ENCODE assay signal across 9 mouse cellular contexts in genomic region chr4:41118706-41119292, GRCm38 (mm10). TPM values are rescaled to one million over a fixed set of nuclear protein-coding genes. Genes with fewer than 3 reads are reported as not detected.
DNase-seq lines count a peak whose midpoint lies in the region; ATAC-seq and TF ChIP-seq lines count a peak whose summit lies in the region.
"Had no signal": no experiment of that assay in that cellular context is flagged by ENCODE, and none has a peak within 500 bp of the region (broad histone marks: within the 10 kb centered on the region; RNA-seq: fewer than 3 reads in every experiment).

No protein-coding gene starts in this region.

- H3K4me1 ChIP-seq in neural tube, embryonic 15.5 days: peaks cover 11% of the 10 kb centered on the region
- H3K4me1 ChIP-seq in hindbrain, postnatal 0 days (ENCODE audit: insufficient read depth, low read length): no peaks in the 10 kb centered on the region
- H3K4me1 ChIP-seq in limb, embryonic 12.5 days (replicated peaks): peaks cover 10% of the 10 kb centered on the region
- H3K4me1 ChIP-seq in midbrain, embryonic 16.5 days (ENCODE audit: control insufficient read depth, insufficient read depth, low read length): peaks cover 9% of the 10 kb centered on the region

- 80% methylated on average over 11 of the region's 11 CpGs for WGBS in neural tube, embryonic 15.5 days
- 76% methylated on average over 11 of the region's 11 CpGs for WGBS in hindbrain, postnatal 0 days
- 72% methylated on average over 11 of the region's 11 CpGs for WGBS in limb, embryonic 12.5 days
- WGBS in midbrain, embryonic 16.5 days: 77% methylated on average over 11 of the region's 11 CpGs

- TF ChIP-seq CTCF in hindbrain, postnatal 0 days (IDR thresholded peaks at IDR 0.05; ENCODE audit: low read depth): peak; percentile 83

- H3K4me2 ChIP-seq in neural tube, embryonic 15.5 days: no peak overlapping the region
- no peak overlapping the region for H3K4me2 ChIP-seq in hindbrain, postnatal 0 days (ENCODE audit: low read depth, low read length)
- H3K4me2 ChIP-seq in limb, embryonic 12.5 days: no peak overlapping the region
- H3K4me2 ChIP-seq in midbrain, embryonic 16.5 days (ENCODE audit: low read length): no peak overlapping the region

- H3K27ac ChIP-seq in neural tube, embryonic 15.5 days (replicated peaks): no peak overlapping the region
- no peak overlapping the region for H3K27ac ChIP-seq in hindbrain, postnatal 0 days
- H3K27ac ChIP-seq in limb, embryonic 12.5 days: no peak overlapping the region
- no peak overlapping the region for H3K27ac ChIP-seq in midbrain, embryonic 16.5 days (ENCODE audit: low read length)

- peak; percentile 63 for DNase-seq in neural tube, embryonic 10.5 days (ENCODE audit: extremely low spot score, low spot score)
- DNase-seq in adrenal gland, adult 18-20 months (ENCODE audit: low spot score in 2 of 2): peak; percentile 56 to 74
- peak; percentile 65 for DNase-seq in hindbrain, postnatal 0 days (ENCODE audit: low spot score)
- peak; percentile 77 for DNase-seq in thymus, postnatal 14 days

- no peak overlapping the region for H3K4me3 ChIP-seq in neural tube, embryonic 15.5 days (replicated peaks)
- H3K4me3 ChIP-seq in hindbrain, postnatal 0 days (ENCODE audit: low read length): no peak overlapping the region
- no peak overlapping the region for H3K4me3 ChIP-seq in limb, embryonic 12.5 days (replicated peaks)
- no peak overlapping the region for H3K4me3 ChIP-seq in midbrain, embryonic 16.5 days (ENCODE audit: low read depth, low read length)
- H3K4me3 ChIP-seq: erythroblast, embryonic 14.5 days had no signal

- no peak for ATAC-seq in neural tube, embryonic 15.5 days (ENCODE audit: low FRiP score)
- ATAC-seq in erythroblast, adult 5-6 weeks (replicated peaks; ENCODE audit: low FRiP score, poor library complexity, severe bottlenecking): peak; percentile 62
- ATAC-seq in hindbrain, postnatal 0 days: no peak
- peak; percentile 40; the same call in 1 of the 2 replicates for ATAC-seq in limb, embryonic 12.5 days (ENCODE audit: insufficient number of reproducible peaks, insufficient read depth, low FRiP score, low TSS enrichment, low read depth)
- 0 out of 2 replicates have a peak, but pooled peaks have one; percentile 13 for ATAC-seq in midbrain, embryonic 16.5 days

- H3K9ac ChIP-seq in neural tube, embryonic 15.5 days (replicated peaks): no peak overlapping the region
- no peak overlapping the region for H3K9ac ChIP-seq in hindbrain, postnatal 0 days (replicated peaks; ENCODE audit: low read length)
- H3K9ac ChIP-seq in limb, embryonic 12.5 days (replicated peaks): no peak overlapping the region
- no peak overlapping the region for H3K9ac ChIP-seq in midbrain, embryonic 16.5 days (ENCODE audit: low read depth, low read length)

- H3K9me3 ChIP-seq in neural tube, embryonic 15.5 days (replicated peaks): no peaks in the 10 kb centered on the region
- H3K9me3 ChIP-seq in hindbrain, postnatal 0 days (ENCODE audit: low read length): no peaks in the 10 kb centered on the region
- H3K9me3 ChIP-seq in limb, embryonic 12.5 days: no peaks in the 10 kb centered on the region
- no peaks in the 10 kb centered on the region for H3K9me3 ChIP-seq in midbrain, embryonic 16.5 days (replicated peaks; ENCODE audit: control insufficient read depth, low read length, poor library complexity, severe bottlenecking)

- peaks cover 86% of the 10 kb centered on the region for H3K36me3 ChIP-seq in neural tube, embryonic 15.5 days
- peaks cover 61% of the 10 kb centered on the region for H3K36me3 ChIP-seq in hindbrain, postnatal 0 days (ENCODE audit: insufficient read depth, low read length)
- peaks cover 89% of the 10 kb centered on the region for H3K36me3 ChIP-seq in limb, embryonic 12.5 days
- H3K36me3 ChIP-seq in midbrain, embryonic 16.5 days (ENCODE audit: control insufficient read depth, insufficient read depth, low read length): peaks cover 72% of the 10 kb centered on the region

- no peaks in the 10 kb centered on the region for H3K27me3 ChIP-seq in neural tube, embryonic 15.5 days (replicated peaks)
- no peaks in the 10 kb centered on the region for H3K27me3 ChIP-seq in hindbrain, postnatal 0 days (ENCODE audit: insufficient read depth, low read length)
- H3K27me3 ChIP-seq in limb, embryonic 12.5 days: no peaks in the 10 kb centered on the region
- no peaks in the 10 kb centered on the region for H3K27me3 ChIP-seq in midbrain, embryonic 16.5 days (ENCODE audit: control insufficient read depth, insufficient read depth, low read depth, low read length)

RNA-seq across cellular contexts. Expression of gene Nol6, which starts 5.5 kb away (rescaled TPM):
- polyA plus RNA-seq in neural tube, embryonic 15.5 days (2015; fragmentation: Nextera tagmentation; extraction: Ambion mirVana): 35.7 and 39.3 TPM in 2 replicates
- 10 to 100 TPM; 50.0 to 59.8 TPM for total RNA-seq in adrenal gland, adult 18-20 months (2021)
- total RNA-seq in erythroblast, adult 5-6 weeks (2015; ENCODE audit: low replicate concordance): 1.9 and 2.9 TPM in 2 replicates
- total RNA-seq in erythroblast, adult 5-6 weeks (2017; ENCODE audit: low replicate concordance): 4.8 and 10.7 TPM in 2 replicates
- 67.2 and 70.2 TPM in 2 replicates for total RNA-seq in hindbrain, postnatal 0 days (2014; rRNA removed)
- 28.4 and 32.4 TPM in 2 replicates for polyA plus RNA-seq in hindbrain, postnatal 0 days (2015; fragmentation: Nextera tagmentation; extraction: Ambion mirVana)
- 24.6 and 29.8 TPM in 2 replicates for polyA plus RNA-seq in limb, embryonic 12.5 days (2016; fragmentation: Nextera tagmentation; extraction: Ambion mirVana)
- polyA plus RNA-seq in midbrain, embryonic 16.5 days (2015; fragmentation: Nextera tagmentation; extraction: Ambion mirVana): 40.9 and 43.6 TPM in 2 replicates

RNA-seq across cellular contexts. Expression of gene Ube2r2, which starts 16.7 kb away (rescaled TPM):
- polyA plus RNA-seq in neural tube, embryonic 15.5 days (2015; fragmentation: Nextera tagmentation; extraction: Ambion mirVana): 46.4 and 52.2 TPM in 2 replicates
- 10 to 100 TPM; 82.4 to 98.4 TPM for total RNA-seq in adrenal gland, adult 18-20 months (2021)
- total RNA-seq in erythroblast, adult 5-6 weeks (2015; ENCODE audit: low replicate concordance): 229 and 299 TPM in 2 replicates
- total RNA-seq in erythroblast, adult 5-6 weeks (2017; ENCODE audit: low replicate concordance): 275 and 350 TPM in 2 replicates
- 27.2 and 30.2 TPM in 2 replicates for total RNA-seq in hindbrain, postnatal 0 days (2014; rRNA removed)
- 47.5 and 47.9 TPM in 2 replicates for polyA plus RNA-seq in hindbrain, postnatal 0 days (2015; fragmentation: Nextera tagmentation; extraction: Ambion mirVana)
- polyA plus RNA-seq in limb, embryonic 12.5 days (2016; fragmentation: Nextera tagmentation; extraction: Ambion mirVana): 106 and 120 TPM in 2 replicates
- polyA plus RNA-seq in midbrain, embryonic 16.5 days (2015; fragmentation: Nextera tagmentation; extraction: Ambion mirVana): 51.1 and 57.5 TPM in 2 replicates

RNA-seq across cellular contexts. Expression of gene Aqp3, which starts 20.8 kb away (rescaled TPM):
- 0.65 TPM in 1 of 2 replicates, not detected in the other for polyA plus RNA-seq in neural tube, embryonic 15.5 days (2015; fragmentation: Nextera tagmentation; extraction: Ambion mirVana)
- total RNA-seq in adrenal gland, adult 18-20 months (2021): not detected
- not detected in 2 replicates for total RNA-seq in erythroblast, adult 5-6 weeks (2015; ENCODE audit: low replicate concordance)
- total RNA-seq in erythroblast, adult 5-6 weeks (2017; ENCODE audit: low replicate concordance): not detected in 2 replicates
- total RNA-seq in hindbrain, postnatal 0 days (2014; rRNA removed): 0.16 and 0.65 TPM in 2 replicates
- polyA plus RNA-seq in hindbrain, postnatal 0 days (2015; fragmentation: Nextera tagmentation; extraction: Ambion mirVana): 0.19 and 0.29 TPM in 2 replicates
- 1.0 TPM in 2 replicates for polyA plus RNA-seq in limb, embryonic 12.5 days (2016; fragmentation: Nextera tagmentation; extraction: Ambion mirVana)
- polyA plus RNA-seq in midbrain, embryonic 16.5 days (2015; fragmentation: Nextera tagmentation; extraction: Ambion mirVana): 0.24 and 0.41 TPM in 2 replicates

Comparison
In these comparisons a context has a peak if more than half of its experiments do, and no peak if none do; other contexts are left out.
1. ATAC-seq: peak in erythroblast, adult 5-6 weeks (single experiment), limb, embryonic 12.5 days (single experiment) and midbrain, embryonic 16.5 days (single experiment); none in neural tube, embryonic 15.5 days (single experiment) and hindbrain, postnatal 0 days (single experiment).
2. Peak in every context shown above with its lines, with median percentiles within 50 percentile points of each other: DNase-seq.